Mouse (Mus musculus): ENCODE data around the gene Chia1. TPM values are rescaled to one million over a fixed set of nuclear protein-coding genes. Genes with fewer than 3 reads are reported as not detected.
A peak's percentile ranks its signal among the peaks of the same experiment; 100 is the strongest.
"Not testable (repeated sequence)": the region's sequence is repeated elsewhere in the genome, so short reads cannot be mapped to it uniquely, and the experiment has no call there.

The Chia1 gene
- polyA plus RNA-seq (2015; fragmentation: Nextera tagmentation; extraction: Ambion mirVana): 1.5 and 1.9 TPM in 2 replicates

- H3K36me3 ChIP-seq (ENCODE audit: control insufficient read depth, insufficient read depth, low read length): no peaks in the 10 kb centered on the region
- no peak within 1 kb of the TSS for H3K4me2 ChIP-seq (replicated peaks; ENCODE audit: low read depth)
- H3K9ac ChIP-seq (ENCODE audit: low read length): no peak within 1 kb of the TSS
- H3K27me3 ChIP-seq (ENCODE audit: control insufficient read depth, insufficient read depth, low read length): no peaks in the 10 kb centered on the region
- H3K4me3 ChIP-seq (ENCODE audit: low read depth, low read length): no peak within 1 kb of the TSS
- no peaks in the 10 kb centered on the region for H3K9me3 ChIP-seq (ENCODE audit: control insufficient read depth, low read length)
- WGBS: 79% methylated on average over 3 of the region's 3 CpGs
- TF ChIP-seq EP300 (optimal IDR thresholded peaks at IDR 0.05) (no peak), CTCF (IDR thresholded peaks at IDR 0.05; ENCODE audit: low read depth) (no peak)
- DNase-seq (ENCODE audit: low spot score) (no peak), ATAC-seq (ENCODE audit: low FRiP score, low TSS enrichment) (no peak)
- no peaks in the 10 kb centered on the region for H3K4me1 ChIP-seq (replicated peaks; ENCODE audit: control insufficient read depth, insufficient read depth)
- H3K27ac ChIP-seq (replicated peaks): no peak within 1 kb of the TSS
These were observed at the start of gene Chia1 for GRCm38 (mm10) chr3:106112929-106113328. Gene Chia1, plus strand, starts transcription at chr3:106113229.

DNA sequence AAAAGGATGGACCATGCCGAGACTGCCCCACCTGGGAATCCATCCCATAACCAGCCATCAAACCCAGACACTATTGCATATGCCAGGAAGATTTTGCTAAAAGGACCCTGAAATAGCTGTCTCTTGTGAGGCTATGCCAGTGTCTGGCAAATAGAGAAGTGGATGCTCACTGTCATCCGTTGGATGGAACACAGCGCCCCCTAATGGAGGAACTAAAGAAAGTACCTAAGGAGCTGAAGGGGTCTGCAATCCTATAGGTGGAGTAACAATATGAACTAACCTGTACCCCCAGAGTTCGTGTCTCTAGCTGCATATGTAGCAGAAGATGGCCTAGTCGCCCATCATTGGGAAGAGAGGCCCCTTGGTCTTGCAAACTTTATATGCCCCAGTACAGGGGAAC lies 45.3 kb upstream of the Chia1 start:
- H3K27me3 ChIP-seq (ENCODE audit: control insufficient read depth, insufficient read depth, low read length); H3K4me1 ChIP-seq (replicated peaks; ENCODE audit: control insufficient read depth, insufficient read depth); H3K9me3 ChIP-seq (ENCODE audit: control insufficient read depth, low read length); H3K4me3 ChIP-seq (ENCODE audit: low read depth, low read length); H3K36me3 ChIP-seq (ENCODE audit: control insufficient read depth, insufficient read depth, low read length); DNase-seq (ENCODE audit: low spot score); ATAC-seq (ENCODE audit: low FRiP score, low TSS enrichment); H3K9ac ChIP-seq (ENCODE audit: low read length); H3K27ac ChIP-seq (replicated peaks); H3K4me2 ChIP-seq (replicated peaks; ENCODE audit: low read depth): not testable (repeated sequence)
- TF ChIP-seq CTCF (IDR thresholded peaks at IDR 0.05; ENCODE audit: low read depth): peak; percentile 17; the same call in 1 of the 2 replicates
- WGBS: 36% methylated on average over 5 of the region's 5 CpGs

- no peaks in the 10 kb centered on the region for H3K36me3 ChIP-seq (ENCODE audit: control insufficient read depth, insufficient read depth, low read length)
- H3K27ac ChIP-seq (replicated peaks): no peak overlapping the region
- H3K9ac ChIP-seq (ENCODE audit: low read length): no peak overlapping the region
- no peak overlapping the region for H3K4me3 ChIP-seq (ENCODE audit: low read depth, low read length)
- no peak for DNase-seq (ENCODE audit: low spot score)
- 65% methylated on average over 2 of the region's 2 CpGs for WGBS
- H3K27me3 ChIP-seq (ENCODE audit: control insufficient read depth, insufficient read depth, low read length): no peaks in the 10 kb centered on the region
- no peaks in the 10 kb centered on the region for H3K9me3 ChIP-seq (ENCODE audit: control insufficient read depth, low read length)
- ATAC-seq (ENCODE audit: low FRiP score, low TSS enrichment): no peak
- TF ChIP-seq EP300 (optimal IDR thresholded peaks at IDR 0.05) (no peak), CTCF (IDR thresholded peaks at IDR 0.05; ENCODE audit: low read depth) (no peak)
- H3K4me1 ChIP-seq (replicated peaks; ENCODE audit: control insufficient read depth, insufficient read depth): no peaks in the 10 kb centered on the region
- no peak overlapping the region for H3K4me2 ChIP-seq (replicated peaks; ENCODE audit: low read depth)
These were observed 42.0 kb upstream of the Chia1 start for GRCm38 (mm10) chr3:106070994-106071393.

DNA sequence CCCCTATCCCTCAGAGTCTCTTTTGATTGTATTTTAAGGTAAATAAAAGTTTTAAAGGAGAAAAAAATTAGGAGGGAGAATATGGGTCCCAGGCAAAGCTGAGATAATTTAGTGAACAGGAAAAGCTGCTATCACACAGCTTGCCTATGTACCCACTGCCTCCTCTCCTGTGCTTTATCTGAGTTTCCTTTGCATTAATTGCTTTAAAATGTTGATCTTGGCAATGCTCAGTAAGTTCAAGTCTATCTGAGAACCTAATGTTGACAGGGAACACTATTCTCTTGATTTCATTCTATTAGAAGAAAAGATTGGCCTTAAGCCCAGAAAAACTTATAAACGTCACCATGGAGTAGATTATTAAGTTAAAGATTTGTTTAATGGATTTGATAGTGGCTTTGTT lies 38.2 kb upstream of the Chia1 start:
- no peak overlapping the region for H3K9ac ChIP-seq (ENCODE audit: low read length)
- H3K27ac ChIP-seq (replicated peaks): no peak overlapping the region
- ATAC-seq (ENCODE audit: low FRiP score, low TSS enrichment) (peak; percentile 76; the same call in 1 of the 2 replicates), DNase-seq (ENCODE audit: low spot score) (no peak)
- no peaks in the 10 kb centered on the region for H3K27me3 ChIP-seq (ENCODE audit: control insufficient read depth, insufficient read depth, low read length)
- no peak overlapping the region for H3K4me3 ChIP-seq (ENCODE audit: low read depth, low read length)
- no peaks in the 10 kb centered on the region for H3K36me3 ChIP-seq (ENCODE audit: control insufficient read depth, insufficient read depth, low read length)
- H3K4me2 ChIP-seq (replicated peaks; ENCODE audit: low read depth): no peak overlapping the region
- no peaks in the 10 kb centered on the region for H3K9me3 ChIP-seq (ENCODE audit: control insufficient read depth, low read length)
- 18% methylated on average over 1 of the region's 1 CpGs for WGBS
- no peaks in the 10 kb centered on the region for H3K4me1 ChIP-seq (replicated peaks; ENCODE audit: control insufficient read depth, insufficient read depth)
- TF ChIP-seq EP300 (optimal IDR thresholded peaks at IDR 0.05) (no peak), CTCF (IDR thresholded peaks at IDR 0.05; ENCODE audit: low read depth) (no peak)

GRCm38 (mm10) chr3:106126999-106127398 lies 14.0 kb downstream of the Chia1 start:
- Histone ChIP-seq H3K36me3 (ENCODE audit: control insufficient read depth, insufficient read depth, low read length) (no peaks in the 10 kb centered on the region), H3K4me3 (ENCODE audit: low read depth, low read length) (no peak overlapping the region), H3K4me1 (replicated peaks; ENCODE audit: control insufficient read depth, insufficient read depth) (no peaks in the 10 kb centered on the region), H3K27me3 (ENCODE audit: control insufficient read depth, insufficient read depth, low read length) (no peaks in the 10 kb centered on the region), H3K27ac (replicated peaks) (no peak overlapping the region), H3K4me2 (replicated peaks; ENCODE audit: low read depth) (no peak overlapping the region), H3K9me3 (ENCODE audit: control insufficient read depth, low read length) (0 out of 2 replicates have a peak, but pooled peaks cover 5% of the 10 kb centered on the region), H3K9ac (ENCODE audit: low read length) (no peak overlapping the region)
- ATAC-seq (ENCODE audit: low FRiP score, low TSS enrichment) (0 out of 2 replicates have a peak, but pooled peaks have one; percentile 15), DNase-seq (ENCODE audit: low spot score) (no peak)
- TF ChIP-seq CTCF (IDR thresholded peaks at IDR 0.05; ENCODE audit: low read depth): no peak
- TF ChIP-seq EP300 (optimal IDR thresholded peaks at IDR 0.05): no peak

- 80% methylated on average over 4 of the region's 4 CpGs for WGBS
- no peaks in the 10 kb centered on the region for H3K36me3 ChIP-seq (ENCODE audit: control insufficient read depth, insufficient read depth, low read length)
- ATAC-seq (ENCODE audit: low FRiP score, low TSS enrichment): 0 out of 2 replicates have a peak, but pooled peaks have one; percentile 35
These were observed 15.9 kb downstream of the Chia1 start for GRCm38 (mm10) chr3:106128807-106129493.

More at GRCm38 (mm10) chr3:106128807-106129493, 15.9 kb downstream of the Chia1 start:
- Histone ChIP-seq H3K4me1 (replicated peaks; ENCODE audit: control insufficient read depth, insufficient read depth) (no peaks in the 10 kb centered on the region), H3K9ac (ENCODE audit: low read length) (no peak overlapping the region), H3K27me3 (ENCODE audit: control insufficient read depth, insufficient read depth, low read length) (no peaks in the 10 kb centered on the region), H3K9me3 (ENCODE audit: control insufficient read depth, low read length) (0 out of 2 replicates have a peak, but pooled peaks cover 3% of the 10 kb centered on the region), H3K4me3 (ENCODE audit: low read depth, low read length) (no peak overlapping the region), H3K27ac (replicated peaks) (no peak overlapping the region), H3K4me2 (replicated peaks; ENCODE audit: low read depth) (no peak overlapping the region)
- no peak for DNase-seq (ENCODE audit: low spot score)
- TF ChIP-seq CTCF (IDR thresholded peaks at IDR 0.05; ENCODE audit: low read depth): no peak
- no peak for TF ChIP-seq EP300 (optimal IDR thresholded peaks at IDR 0.05)
